Mouse (Mus musculus) CH12.LX (cell line): ENCODE measurements around the gene Aph1a.

ENCODE experiments used
- BHLHE40 ChIP-seq: IDR thresholded peaks from 2 replicates; pipeline ENCODE4 v1.6.1; 2011; ENCODE audit warnings: mild to moderate bottlenecking, low read depth, low read length, improper control_type of control experiment
- CHD1 ChIP-seq: IDR thresholded peaks from 2 replicates; pipeline ENCODE4 v1.6.1; 2012; ENCODE audit warnings: low read depth, low read length, improper control_type of control experiment, inconsistent platforms
- CHD2 ChIP-seq: IDR thresholded peaks from 2 replicates; pipeline ENCODE4 v1.6.1; 2011; ENCODE audit warnings: low read length, improper control_type of control experiment
- CTCF ChIP-seq, 2 experiments: IDR thresholded peaks in 1 of 2; conservative IDR thresholded peaks in 1 of 2; 2 replicates each; pipeline ENCODE4 v1.5.1; 2011 to 2012; ENCODE audit warnings: low read depth in 2 of 2, low read length in 2 of 2, improper control_type of control experiment in 1 of 2, inconsistent platforms in 1 of 2, mild to moderate bottlenecking in 1 of 2, moderate library complexity in 1 of 2
- E2F4 ChIP-seq: IDR thresholded peaks from 2 replicates; pipeline ENCODE4 v1.6.1; 2011; ENCODE audit warnings: low read depth, low read length, improper control_type of control experiment; ENCODE audit not compliant: insufficient replicate concordance
- EP300 ChIP-seq: IDR thresholded peaks from 2 replicates; pipeline ENCODE4 v1.6.1; 2011; ENCODE audit warnings: low read length, improper control_type of control experiment
- POLR2A ChIP-seq: IDR thresholded peaks from 2 replicates; pipeline ENCODE4 v1.6.1; 2011; ENCODE audit warnings: low read depth, mild to moderate bottlenecking, improper control_type of control experiment, low read length
- USF1 ChIP-seq: IDR thresholded peaks from 2 replicates; pipeline ENCODE4 v1.6.1; 2014; ENCODE audit warnings: low read depth, mild to moderate bottlenecking, inconsistent platforms, low read length, improper control_type of control experiment
- ZC3H11A ChIP-seq: IDR thresholded peaks from 2 replicates; pipeline ENCODE4 v1.6.1; 2012; ENCODE audit warnings: low read depth, mild to moderate bottlenecking, inconsistent platforms, low read length, improper control_type of control experiment

GRCm38 (mm10) chr3:95929581-95930470 is 36.1 kb downstream of the Aph1a start:
- no peak for TF ChIP-seq CTCF (conservative IDR thresholded peaks at IDR 0.05 in 1 of 2, IDR thresholded peaks at IDR 0.05 in 1 of 2; ENCODE audit: low read depth in 2 of 2, low read length in 2 of 2)
- TF ChIP-seq ZC3H11A, result no peak
- no peak for TF ChIP-seq CHD1
- no peak for TF ChIP-seq POLR2A
- TF ChIP-seq USF1, result no peak
- TF ChIP-seq BHLHE40, result no peak
- no peak for TF ChIP-seq EP300
- no peak for TF ChIP-seq E2F4
- TF ChIP-seq CHD2, result no peak
